Comparison of ENCODE assay signal across 8 mouse cellular contexts in genomic region chr15:97786412-97787112, GRCm38 (mm10). TPM values are rescaled to one million over a fixed set of nuclear protein-coding genes. Genes with fewer than 3 reads are reported as not detected.
DNase-seq lines count a peak whose midpoint lies in the region; ATAC-seq lines count a peak whose summit lies in the region.

No protein-coding gene starts in this region.

- peak; percentile 39 for DNase-seq in gastrocnemius, adult 18-20 months (ENCODE audit: low spot score)
- no peak for DNase-seq in gastrocnemius, postnatal 14 days
- peak; percentile 62 for DNase-seq in spleen, adult 12 weeks (ENCODE audit: low spot score)
- DNase-seq in spleen, adult 18-20 months, result no peak
- DNase-seq in urinary bladder, postnatal 4 days (ENCODE audit: low spot score in 2 of 2), result no peak
- no peak for DNase-seq in urinary bladder, postnatal 10 days (ENCODE audit: low spot score)
- no peak for DNase-seq in right cerebral cortex, postnatal 14 days

- intact Hi-C loops in gastrocnemius, postnatal 14 days (cut with DNase I; ENCODE audit: low total_unique reads), result no loop called here

- ATAC-seq in hematopoietic stem cell, adult 5-6 weeks (replicated peaks in 1 of 2; ENCODE audit: insufficient read depth in 1 of 2, low FRiP score in 2 of 2, low TSS enrichment in 1 of 2, low read depth in 1 of 2, poor library complexity in 2 of 2, severe bottlenecking in 2 of 2), result peak; percentile 18 to 30; a peak in 2 of 4 replicates

RNA-seq across cellular contexts. Expression of gene Slc48a1, which starts 8.2 kb away (rescaled TPM):
- 10 to 100 TPM; 45.0 to 48.7 TPM for total RNA-seq in gastrocnemius, adult 18-20 months (2021)
- total RNA-seq in gastrocnemius, postnatal 14 days (2021), result 10 to 100 TPM; 39.9 to 40.3 TPM
- total RNA-seq in hematopoietic stem cell, adult 5-6 weeks (2017), result 61.1 and 68.9 TPM in 2 replicates

RNA-seq across cellular contexts. Expression of gene Rapgef3, which starts 18.8 kb away (rescaled TPM):
- total RNA-seq in gastrocnemius, adult 18-20 months (2021), result 1 to 10 TPM; 6.6 to 9.0 TPM
- total RNA-seq in gastrocnemius, postnatal 14 days (2021), result 1 to 10 TPM; 6.2 to 9.7 TPM
- total RNA-seq in hematopoietic stem cell, adult 5-6 weeks (2017), result 5.5 and 18.2 TPM in 2 replicates

RNA-seq across cellular contexts. Expression of gene Endou, which starts 55.4 kb away (rescaled TPM):
- under 1 TPM; 0.34 to 0.45 TPM for total RNA-seq in gastrocnemius, adult 18-20 months (2021)
- total RNA-seq in gastrocnemius, postnatal 14 days (2021), result under 1 TPM; 0.49 to 0.60 TPM
- 1.4 and 3.4 TPM in 2 replicates for total RNA-seq in hematopoietic stem cell, adult 5-6 weeks (2017)

RNA-seq across cellular contexts. Expression of gene Hdac7, which starts 57.7 kb away (rescaled TPM):
- 10 to 100 TPM in 1 of 2 experiments, 1 to 10 TPM in 1; 6.2 to 10.3 TPM for total RNA-seq in gastrocnemius, adult 18-20 months (2021)
- 10 to 100 TPM; 18.2 to 23.3 TPM for total RNA-seq in gastrocnemius, postnatal 14 days (2021)
- total RNA-seq in hematopoietic stem cell, adult 5-6 weeks (2017), result 15.4 and 18.9 TPM in 2 replicates

Comparison
In these comparisons a context has a peak if more than half of its experiments do, and no peak if none do; other contexts are left out.
1. DNase-seq: peak in gastrocnemius, adult 18-20 months (single experiment) and spleen, adult 12 weeks (single experiment); none in gastrocnemius, postnatal 14 days (single experiment), spleen, adult 18-20 months (0 of 2), urinary bladder, postnatal 4 days (0 of 2), urinary bladder, postnatal 10 days (single experiment) and right cerebral cortex, postnatal 14 days (single experiment).